7 mouse cellular contexts compared by ENCODE assay signal in the genomic region with DNA sequence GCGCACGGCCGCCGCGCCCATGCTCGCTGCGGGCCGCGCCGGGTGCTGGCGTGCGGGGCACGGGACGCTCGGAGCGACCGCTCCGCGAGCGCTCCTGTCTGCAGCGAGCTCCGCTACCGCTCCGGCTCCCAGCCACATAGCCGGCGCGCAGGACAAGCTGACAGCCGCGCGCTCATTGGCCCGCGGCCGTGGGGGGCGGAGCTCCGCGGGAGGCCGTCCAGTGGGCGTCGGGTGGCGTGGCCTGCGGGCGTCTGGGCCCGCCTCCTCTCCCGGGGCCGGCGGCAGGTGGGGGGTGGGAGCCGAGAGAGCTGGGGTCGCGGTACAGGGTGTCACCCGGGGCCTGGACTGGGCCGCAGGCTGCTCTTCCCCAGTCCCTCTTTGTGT. TPM values are rescaled to one million over a fixed set of nuclear protein-coding genes. Genes with fewer than 3 reads are reported as not detected.
DNase-seq lines count a peak whose midpoint lies in the region; ATAC-seq and TF ChIP-seq lines count a peak whose summit lies in the region.

A gene (minus strand): TSS at position 136 of the 384 bp plus-strand sequence.

- peak within 1 kb of the TSS; percentile 73 for H3K9ac ChIP-seq in embryonic facial prominence, embryonic 13.5 days
- H3K9ac ChIP-seq in heart, adult 2 months (ENCODE audit: low read depth, low read length): peak within 1 kb of the TSS; percentile 73
- H3K9ac ChIP-seq in midbrain, embryonic 12.5 days (replicated peaks): peak within 1 kb of the TSS; percentile 66

- peak; percentile 88 for ATAC-seq in embryonic facial prominence, embryonic 13.5 days (ENCODE audit: insufficient number of reproducible peaks, insufficient read depth, low FRiP score, low TSS enrichment, low read depth)
- peak; percentile 93 for ATAC-seq in midbrain, embryonic 12.5 days (ENCODE audit: low FRiP score, low read depth)

- no peak for TF ChIP-seq EP300 in heart, adult 2 months (IDR thresholded peaks at IDR 0.05; ENCODE audit: insufficient read depth, low read depth, low read length)

- H3K9me3 ChIP-seq in embryonic facial prominence, embryonic 13.5 days: no peaks in the 10 kb centered on the region
- no peaks in the 10 kb centered on the region for H3K9me3 ChIP-seq in midbrain, embryonic 12.5 days

- H3K4me2 ChIP-seq in embryonic facial prominence, embryonic 13.5 days: peak within 1 kb of the TSS; percentile 95
- H3K4me2 ChIP-seq in midbrain, embryonic 12.5 days (replicated peaks): peak within 1 kb of the TSS; percentile 66

- intact Hi-C loops in heart, adult 2 months (cut with DNase I): loop anchor here (5.0 kb wide), 2 partner anchors 32 to 43 kb away; no protein-coding TSS in a partner anchor
- intact Hi-C loops in left cerebral cortex, postnatal 4 days (cut with DNase I): no loop called here

- peak within 1 kb of the TSS; percentile 66 for H3K4me3 ChIP-seq in embryonic facial prominence, embryonic 13.5 days
- H3K4me3 ChIP-seq in heart, adult 2 months: peak within 1 kb of the TSS; percentile 69
- peak within 1 kb of the TSS; percentile 55 for H3K4me3 ChIP-seq in kidney, adult 2 months (ENCODE audit: insufficient read depth, low read depth, low read length)
- peak within 1 kb of the TSS; percentile 66 for H3K4me3 ChIP-seq in midbrain, embryonic 12.5 days

- peak; percentile 96 for TF ChIP-seq POLR2A in brain, embryonic 14.5 days (IDR thresholded peaks at IDR 0.05; ENCODE audit: borderline replicate concordance, extremely low read depth, insufficient read depth, insufficient read length, poor library complexity, severe bottlenecking)
- no peak for TF ChIP-seq POLR2A in heart, adult 2 months (IDR thresholded peaks at IDR 0.05; ENCODE audit: insufficient read depth, low read depth, low read length)
- no peak for TF ChIP-seq POLR2A in kidney, adult 2 months (IDR thresholded peaks at IDR 0.05; ENCODE audit: low read depth, low read length)

- WGBS in embryonic facial prominence, embryonic 13.5 days: under 1% methylated on average over 41 of the region's 51 CpGs
- WGBS in heart, adult 2 months: under 1% methylated on average over 51 of the region's 51 CpGs
- under 1% methylated on average over 51 of the region's 51 CpGs for WGBS in kidney, adult 2 months
- under 1% methylated on average over 51 of the region's 51 CpGs for whole genome bisulfite sequencing in midbrain, embryonic 12.5 days

- H3K36me3 ChIP-seq in embryonic facial prominence, embryonic 13.5 days: peaks cover 8% of the 10 kb centered on the region
- H3K36me3 ChIP-seq in heart, adult 2 months (ENCODE audit: control insufficient read depth, insufficient read depth, low read length): no peaks in the 10 kb centered on the region
- no peaks in the 10 kb centered on the region for H3K36me3 ChIP-seq in kidney, adult 2 months (ENCODE audit: control insufficient read depth, insufficient read depth, low read length)
- peaks cover 12% of the 10 kb centered on the region for H3K36me3 ChIP-seq in midbrain, embryonic 12.5 days

- peaks cover 43% of the 10 kb centered on the region for H3K4me1 ChIP-seq in embryonic facial prominence, embryonic 13.5 days
- H3K4me1 ChIP-seq in heart, adult 2 months (ENCODE audit: control insufficient read depth, insufficient read depth, low read length): no peaks in the 10 kb centered on the region
- H3K4me1 ChIP-seq in kidney, adult 2 months (ENCODE audit: control insufficient read depth, insufficient read depth, low read length): no peaks in the 10 kb centered on the region
- H3K4me1 ChIP-seq in midbrain, embryonic 12.5 days: peaks cover 43% of the 10 kb centered on the region

- peak; percentile 96 for DNase-seq in brain, embryonic 14.5 days (ENCODE audit: low read depth)
- peak; percentile 92 to 95 for DNase-seq in heart, adult 2 months
- peak; percentile 92 for DNase-seq in kidney, adult 2 months
- DNase-seq in left cerebral cortex, postnatal 4 days: peak; percentile 86
- peak; percentile 14 to 16 for DNase-seq in spleen, postnatal 36 days (ENCODE audit: low spot score in 2 of 2)

- peaks cover 56% of the 10 kb centered on the region for H3K27me3 ChIP-seq in embryonic facial prominence, embryonic 13.5 days
- H3K27me3 ChIP-seq in heart, adult 2 months (ENCODE audit: control insufficient read depth, insufficient read depth, low read length): peaks cover 2% of the 10 kb centered on the region
- H3K27me3 ChIP-seq in kidney, adult 2 months (replicated peaks; ENCODE audit: control insufficient read depth, insufficient read depth, low read length): no peaks in the 10 kb centered on the region
- peaks cover 82% of the 10 kb centered on the region for H3K27me3 ChIP-seq in midbrain, embryonic 12.5 days

- H3K79me2 ChIP-seq in heart, adult 2 months (replicated peaks; ENCODE audit: control insufficient read depth, insufficient read depth, low read length): no peaks in the 10 kb centered on the region

- TF ChIP-seq CTCF in brain, embryonic 14.5 days (IDR thresholded peaks at IDR 0.05; ENCODE audit: borderline replicate concordance, extremely low read depth, insufficient read depth, insufficient read length): no peak
- peak; percentile 39 for TF ChIP-seq CTCF in heart, adult 2 months (IDR thresholded peaks at IDR 0.05)
- TF ChIP-seq CTCF in kidney, adult 2 months (conservative IDR thresholded peaks at IDR 0.05; ENCODE audit: insufficient read depth, insufficient read length, low read depth, low read length): no peak

- H3K27ac ChIP-seq in embryonic facial prominence, embryonic 13.5 days: no peak within 1 kb of the TSS
- no peak within 1 kb of the TSS for H3K27ac ChIP-seq in heart, adult 2 months
- no peak within 1 kb of the TSS for H3K27ac ChIP-seq in kidney, adult 2 months (ENCODE audit: insufficient read depth, low read depth, low read length)
- H3K27ac ChIP-seq in midbrain, embryonic 12.5 days (replicated peaks): peak within 1 kb of the TSS; percentile 76

RNA-seq across cellular contexts. Expression of the gene that starts here (rescaled TPM):
- 15.1 and 24.7 TPM in 2 replicates for polyA plus RNA-seq in brain, embryonic 14.5 days (2012; rRNA removed)
- polyA plus RNA-seq in embryonic facial prominence, embryonic 13.5 days (2015; fragmentation: Nextera tagmentation; extraction: Ambion mirVana): 22.9 and 24.1 TPM in 2 replicates
- 1 to 10 TPM in 1 of 2 experiments, under 1 TPM in 1; 0.65 to 1.3 TPM for total RNA-seq in heart, adult 2 months (2021)
- polyA plus RNA-seq in heart, adult 2 months (2012; rRNA removed): 2.2 and 3.0 TPM in 2 replicates
- 3.5 TPM in 2 replicates for polyA plus RNA-seq in kidney, adult 2 months (2012; rRNA removed)
- total RNA-seq in left cerebral cortex, postnatal 4 days (2021): 10 to 100 TPM; 61.6 to 73.2 TPM
- polyA plus RNA-seq in midbrain, embryonic 12.5 days (2016; fragmentation: Nextera tagmentation; extraction: Ambion mirVana): 24.5 and 30.1 TPM in 2 replicates

Comparison
In these comparisons a context has a peak if more than half of its experiments do, and no peak if none do; other contexts are left out.
1. RNA of the gene that starts here (total RNA-seq): 61.6 to 73.2 TPM in left cerebral cortex, postnatal 4 days; 0.65 to 1.3 TPM in heart, adult 2 months; every median in the first group is over 10 times any median in the second.
2. DNase-seq: peak in every context shown above with its lines; median percentile 96 in brain, embryonic 14.5 days; 94 in heart, adult 2 months; 92 in kidney, adult 2 months; 86 in left cerebral cortex, postnatal 4 days; 15 in spleen, postnatal 36 days.
3. Peak in every context shown above with its lines, with median percentiles within 50 percentile points of each other: H3K4me3 ChIP-seq and H3K9ac ChIP-seq.